Mouse (Mus musculus) limb, embryonic 13.5 days (tissue): ENCODE data around the gene C77080. TPM values are rescaled to one million over a fixed set of nuclear protein-coding genes. Genes with fewer than 3 reads are reported as not detected.

ENCODE experiments used
- ATAC-seq: fragments of 200-750 bp; cut with Nextera tagmentation; 2 replicates; pipeline ENCODE4 v1.8.0; 2017; ENCODE audit warnings: low read depth, moderate number of reproducible peaks, moderate TSS enrichment; ENCODE audit not compliant: low FRiP score
- H3K27ac ChIP-seq: fragments of 300-500 bp; sonication (generic); 2 replicates; pipeline ENCODE4 v1.5.1; 2015; ENCODE audit warnings: inconsistent platforms, mild to moderate bottlenecking, moderate library complexity
- H3K27me3 ChIP-seq: fragments of 300-500 bp; sonication (generic); 2 replicates; pipeline ENCODE4 v1.6.1; 2015; ENCODE audit warnings: mild to moderate bottlenecking, inconsistent platforms
- H3K36me3 ChIP-seq: fragments of 300-500 bp; sonication (generic); 2 replicates; pipeline ENCODE4 v1.6.1; 2015; ENCODE audit warnings: inconsistent platforms, mild to moderate bottlenecking, moderate library complexity
- H3K4me1 ChIP-seq: fragments of 300-500 bp; sonication (generic); 2 replicates; pipeline ENCODE4 v1.6.1; 2015; ENCODE audit warnings: inconsistent platforms
- H3K4me2 ChIP-seq: fragments of 300-500 bp; sonication (generic); replicated peaks from 2 replicates; pipeline ENCODE4 v1.6.1; 2015; ENCODE audit warnings: inconsistent platforms, mild to moderate bottlenecking, moderate library complexity
- H3K4me3 ChIP-seq: fragments of 300-500 bp; sonication (generic); 2 replicates; pipeline ENCODE4 v1.5.1; 2015; ENCODE audit warnings: moderate library complexity, mild to moderate bottlenecking, inconsistent platforms
- H3K9ac ChIP-seq: fragments of 300-500 bp; sonication (generic); 2 replicates; pipeline ENCODE4 v1.6.1; 2015; ENCODE audit warnings: mild to moderate bottlenecking, inconsistent platforms
- H3K9me3 ChIP-seq: fragments of 300-500 bp; sonication (generic); 2 replicates; pipeline ENCODE4 v1.6.1; 2016; ENCODE audit warnings: inconsistent platforms
- WGBS: fragments of 180-500 bp; shearing (Covaris S2); methylation state at CpG from one replicate; pipeline ENCODE4 v1.1.7; 2015; 5-methylcytosine and 5-hydroxymethylcytosine counted together
- polyA plus RNA-seq: library from polyadenylated mRNA; unstranded; fragments of >200 nt; fragmentation: Nextera tagmentation; extraction: Ambion mirVana; gene quantifications from 2 replicates; pipeline ENCODE4 v1.2.1, GENCODE M21; 2015

Gene C77080
- polyA plus RNA-seq, 1 experiment from 2014 or later: 7.9 TPM

DNA sequence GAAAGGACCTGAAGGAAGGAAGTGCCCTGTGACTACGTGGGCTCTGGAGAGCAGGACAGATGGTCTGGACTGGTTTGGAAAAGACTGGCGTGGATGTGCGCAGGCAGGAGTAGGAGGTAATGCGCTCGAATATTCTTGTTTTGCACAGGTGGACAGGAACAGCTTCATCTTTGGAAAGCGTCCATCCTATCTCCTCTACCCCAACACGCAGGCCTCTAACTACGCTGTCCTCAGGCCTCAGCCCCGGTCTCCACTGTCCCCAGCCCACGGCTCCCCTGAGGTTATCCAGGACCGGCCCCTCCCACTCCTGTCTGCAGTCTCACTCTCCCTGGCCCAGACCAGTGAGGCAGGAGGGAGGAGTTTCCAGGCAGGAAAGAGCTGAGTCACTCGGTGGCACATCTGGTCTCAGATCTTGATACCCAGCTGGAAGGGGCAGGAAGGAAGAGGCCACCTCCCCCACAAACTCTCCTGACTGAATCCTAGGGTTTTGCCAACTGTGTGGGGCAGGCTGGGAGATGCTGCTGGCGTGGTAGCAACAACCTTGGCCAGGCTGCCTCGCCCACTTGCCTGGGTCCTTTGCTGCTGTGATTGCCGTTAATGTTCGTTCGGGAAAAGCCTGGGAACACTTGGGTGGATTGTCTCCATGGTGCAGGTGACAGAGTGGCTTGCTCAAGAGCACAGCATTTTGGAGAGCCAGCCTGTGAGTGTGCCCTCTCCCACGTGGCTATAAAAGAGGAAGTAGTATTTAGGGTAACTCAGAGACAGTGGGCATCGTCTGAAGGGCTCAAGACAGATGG is 2.2 kb upstream of the C77080 start:
- peak; percentile 73 for ATAC-seq
- peak overlapping the region; percentile 38 for H3K4me2 ChIP-seq
- H3K4me1 ChIP-seq: peaks cover 12% of the 10 kb centered on the region

DNA sequence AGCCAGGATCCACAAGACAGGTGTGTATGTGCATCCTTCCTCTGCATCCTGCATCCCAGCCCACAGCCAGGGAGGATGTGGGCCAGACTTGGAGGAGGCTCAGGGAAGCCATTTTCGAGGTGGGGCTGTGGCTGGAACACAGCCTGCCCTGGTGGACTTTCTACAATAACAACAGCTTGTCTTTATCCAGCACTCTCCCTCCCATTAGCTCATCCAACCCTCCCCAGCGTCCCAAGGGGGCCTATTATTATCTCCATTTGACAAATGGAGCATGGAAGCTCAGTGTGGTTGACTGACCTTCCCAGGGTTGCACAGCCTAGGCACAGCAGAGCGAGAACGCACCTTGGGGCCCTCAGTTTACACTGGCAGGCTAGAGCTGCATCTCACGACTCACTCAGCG is 526 bp downstream of the C77080 start:
- no peaks in the 10 kb centered on the region for H3K36me3 ChIP-seq
- peaks cover 18% of the 10 kb centered on the region for H3K4me1 ChIP-seq
- no peak overlapping the region for H3K27ac ChIP-seq
- 20% methylated on average over 6 of the region's 6 CpGs for WGBS
- H3K4me2 ChIP-seq: no peak overlapping the region
- no peaks in the 10 kb centered on the region for H3K27me3 ChIP-seq
- H3K9me3 ChIP-seq: no peaks in the 10 kb centered on the region
- H3K9ac ChIP-seq: no peak overlapping the region; the same call in 1 of the 2 replicates
- H3K4me3 ChIP-seq: no peak overlapping the region
- no peak for ATAC-seq

More for the DNA sequence above, 2.2 kb upstream of the C77080 start:
- peak overlapping the region; percentile 33; the same call in 1 of the 2 replicates for H3K27ac ChIP-seq
- H3K9me3 ChIP-seq: no peaks in the 10 kb centered on the region
- no peaks in the 10 kb centered on the region for H3K27me3 ChIP-seq
- peak overlapping the region; percentile 52 for H3K9ac ChIP-seq
- WGBS: 24% methylated on average over 19 of the region's 19 CpGs
- H3K36me3 ChIP-seq: no peaks in the 10 kb centered on the region
- H3K4me3 ChIP-seq: no peak overlapping the region

DNA sequence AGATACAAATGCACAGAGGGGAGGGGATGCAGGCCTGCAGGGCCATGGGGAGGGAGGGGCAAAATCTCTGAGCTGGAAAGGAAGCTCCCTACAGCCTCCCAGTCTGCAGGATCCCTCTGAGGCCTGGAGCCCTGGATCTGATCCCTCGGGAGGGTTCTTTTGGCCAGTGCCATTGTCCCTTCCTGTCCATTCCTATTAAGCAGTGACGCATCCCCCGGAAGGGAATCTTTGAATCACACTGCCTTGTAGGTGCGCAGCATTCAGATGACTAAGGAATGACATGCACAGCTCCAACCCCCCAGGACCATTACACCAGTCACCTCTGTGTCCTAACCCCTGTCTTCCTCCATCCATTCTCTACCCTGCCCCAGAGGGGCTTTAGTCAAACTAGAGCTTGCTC is 2.1 kb downstream of the C77080 start:
- no peak overlapping the region for H3K27ac ChIP-seq
- H3K4me3 ChIP-seq: no peak overlapping the region
- WGBS: 81% methylated on average over 4 of the region's 4 CpGs
- H3K9me3 ChIP-seq: no peaks in the 10 kb centered on the region
- H3K27me3 ChIP-seq: no peaks in the 10 kb centered on the region
- no peak overlapping the region for H3K9ac ChIP-seq
- no peaks in the 10 kb centered on the region for H3K36me3 ChIP-seq
- H3K4me1 ChIP-seq: peaks cover 18% of the 10 kb centered on the region
- ATAC-seq: no peak
- no peak overlapping the region for H3K4me2 ChIP-seq

DNA sequence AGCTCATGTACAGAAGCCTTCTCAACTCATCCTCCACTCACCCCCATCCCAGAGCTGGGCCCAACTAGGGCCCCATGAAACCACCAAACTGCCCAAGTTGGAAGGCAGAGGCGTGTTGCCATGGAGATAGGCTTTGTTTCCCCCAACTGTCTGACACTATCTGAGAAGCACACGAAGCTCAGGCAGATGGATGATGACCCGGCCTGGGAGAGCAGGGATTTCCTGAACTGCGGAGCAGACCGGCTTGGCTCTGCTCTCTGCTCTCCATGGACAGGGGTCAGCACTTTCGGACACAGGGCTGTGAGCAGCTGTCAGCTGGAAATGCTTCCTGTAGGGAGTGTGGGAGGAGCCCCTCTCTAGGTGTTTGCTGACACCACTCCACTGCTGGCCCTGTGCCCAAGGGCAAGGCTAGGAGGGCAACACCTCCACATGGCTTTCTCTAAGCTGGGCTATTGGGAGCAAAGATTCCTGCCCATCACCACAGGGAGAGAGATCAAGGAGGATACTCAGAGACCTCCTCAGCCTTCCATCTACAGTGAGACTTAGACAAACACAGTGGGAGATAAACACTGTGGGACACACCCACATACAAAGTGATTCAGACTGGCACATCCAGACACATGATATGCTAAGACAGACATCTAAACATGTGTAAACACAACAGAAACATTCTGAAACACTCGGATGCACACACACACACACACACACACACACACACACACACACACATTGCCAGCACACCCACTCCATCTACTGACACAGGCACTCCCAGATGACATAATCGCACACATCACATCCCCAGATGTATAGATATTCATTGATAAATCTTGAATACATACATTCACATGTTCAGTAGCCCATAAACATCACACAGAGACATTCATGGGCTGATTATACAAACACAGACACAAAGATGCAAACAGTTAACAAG is 4.5 kb downstream of the C77080 start:
- no peak overlapping the region for H3K4me3 ChIP-seq
- no peaks in the 10 kb centered on the region for H3K36me3 ChIP-seq
- no peak overlapping the region for H3K9ac ChIP-seq
- H3K9me3 ChIP-seq: no peaks in the 10 kb centered on the region
- 0 out of 2 replicates have a peak, but pooled peaks have one; percentile 15 for ATAC-seq
- no peak overlapping the region for H3K4me2 ChIP-seq
- no peak overlapping the region for H3K27ac ChIP-seq
- no peaks in the 10 kb centered on the region; the same call in 1 of the 2 replicates for H3K27me3 ChIP-seq
- peaks cover 8% of the 10 kb centered on the region for H3K4me1 ChIP-seq
- 35% methylated on average over 8 of the region's 8 CpGs for WGBS

DNA sequence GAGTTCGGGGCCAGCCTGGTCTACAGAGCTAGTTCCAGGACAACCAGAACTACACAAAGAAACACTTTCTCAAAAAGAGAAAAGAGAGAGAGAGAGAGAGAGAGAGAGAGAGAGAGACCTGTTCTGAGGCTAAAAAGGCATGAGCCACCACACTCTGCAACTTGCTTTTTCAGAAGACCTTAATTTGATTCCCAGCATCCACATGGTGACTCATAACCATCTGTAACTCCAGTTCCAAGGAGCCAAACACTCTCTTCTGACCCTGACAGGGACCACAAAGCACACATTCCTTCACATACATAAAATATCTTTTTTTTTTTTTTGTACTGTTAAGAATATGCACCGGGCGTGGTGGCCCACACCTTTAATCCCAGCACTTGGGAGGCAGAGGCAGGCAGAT is 6.6 kb downstream of the C77080 start:
- Histone ChIP-seq H3K27me3 (peaks cover 18% of the 10 kb centered on the region), H3K4me1 (peaks cover 19% of the 10 kb centered on the region), H3K9ac (no peak overlapping the region), H3K27ac (no peak overlapping the region), H3K9me3 (no peaks in the 10 kb centered on the region), H3K4me2 (no peak overlapping the region), H3K4me3 (no peak overlapping the region), H3K36me3 (no peaks in the 10 kb centered on the region)
- no peak for ATAC-seq
- WGBS: 87% methylated on average over 3 of the region's 3 CpGs

DNA sequence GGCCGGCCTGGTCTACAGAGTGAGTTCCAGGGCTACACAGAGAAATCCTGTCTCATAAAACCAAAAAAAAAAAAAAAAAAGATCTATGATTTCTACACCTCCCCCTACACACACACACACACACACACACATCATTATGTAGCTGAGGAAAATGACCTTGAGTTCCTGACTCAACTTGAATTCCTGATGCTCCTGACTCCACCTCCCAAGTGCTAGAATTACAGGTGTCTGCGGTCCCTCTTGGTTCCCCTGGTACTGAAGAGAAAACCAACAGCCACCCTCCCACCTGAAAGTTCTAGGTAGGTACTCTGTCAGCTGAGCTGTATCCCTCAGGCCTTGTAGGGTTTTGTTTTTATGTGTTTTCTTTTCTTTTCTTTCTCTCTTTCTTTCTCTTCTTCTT is 8.7 kb downstream of the C77080 start:
- no peaks in the 10 kb centered on the region for H3K9me3 ChIP-seq
- WGBS: 82% methylated on average over 2 of the region's 2 CpGs
- H3K4me3 ChIP-seq: no peak overlapping the region
- no peak overlapping the region for H3K4me2 ChIP-seq
- H3K27me3 ChIP-seq: peaks cover 38% of the 10 kb centered on the region
- ATAC-seq: no peak
- no peak overlapping the region for H3K9ac ChIP-seq
- peaks cover 35% of the 10 kb centered on the region for H3K4me1 ChIP-seq
- no peaks in the 10 kb centered on the region for H3K36me3 ChIP-seq
- H3K27ac ChIP-seq: no peak overlapping the region

- peaks cover 47% of the 10 kb centered on the region for H3K27me3 ChIP-seq
- H3K36me3 ChIP-seq: no peaks in the 10 kb centered on the region
- peak overlapping the region; percentile 8; the same call in 1 of the 2 replicates for H3K4me3 ChIP-seq
- H3K9me3 ChIP-seq: no peaks in the 10 kb centered on the region
- ATAC-seq: no peak
- no peak overlapping the region for H3K27ac ChIP-seq
- H3K4me2 ChIP-seq: peak overlapping the region; percentile 50
- peaks cover 33% of the 10 kb centered on the region for H3K4me1 ChIP-seq
- 0 out of 2 replicates have a peak overlapping the region, but pooled peaks have one; percentile 31 for H3K9ac ChIP-seq
- WGBS: 4% methylated on average over 15 of the region's 15 CpGs
Measured at GRCm38 (mm10) chr4:129251482-129252125, 9.6 kb downstream of the C77080 start.

DNA sequence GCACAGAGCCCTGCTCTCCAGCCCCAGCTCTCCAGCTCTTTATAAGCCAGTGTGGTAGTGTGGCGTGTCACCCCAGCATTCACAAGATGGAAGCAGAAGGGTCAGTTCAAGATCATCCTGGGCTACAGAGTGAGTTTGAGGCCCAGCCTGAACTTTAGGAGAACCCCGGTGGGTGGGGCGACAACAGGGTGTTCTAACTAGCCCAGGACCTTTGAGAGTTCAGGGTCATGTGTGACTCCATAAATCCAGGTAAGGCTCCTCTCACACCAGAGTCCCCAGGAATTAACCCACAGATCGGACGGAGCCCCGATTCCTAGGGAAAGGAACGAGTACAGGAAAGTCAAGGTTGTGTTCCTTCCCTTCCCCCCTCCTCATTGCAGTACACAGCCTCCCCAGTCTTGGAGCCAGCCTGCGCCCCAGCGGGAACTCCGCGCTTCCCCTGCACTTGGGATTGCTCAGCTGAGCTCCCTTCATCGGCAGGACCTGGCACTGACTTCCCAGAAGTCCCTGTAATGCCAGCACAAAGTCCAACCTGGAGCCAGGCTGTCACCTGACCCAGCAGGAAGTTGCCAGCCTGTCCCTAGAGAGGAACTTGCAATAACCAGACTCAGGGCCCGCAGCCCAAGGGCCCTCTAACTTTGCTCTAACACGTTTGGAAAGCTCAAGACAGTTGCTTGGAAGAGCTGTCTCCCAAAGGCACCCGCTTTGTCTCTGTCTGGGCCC is 10.3 kb downstream of the C77080 start:
- H3K4me2 ChIP-seq: peak overlapping the region; percentile 50
- no peaks in the 10 kb centered on the region for H3K9me3 ChIP-seq
- H3K4me3 ChIP-seq: peak overlapping the region; percentile 8; the same call in 1 of the 2 replicates
- H3K4me1 ChIP-seq: peaks cover 28% of the 10 kb centered on the region
- H3K27me3 ChIP-seq: peaks cover 54% of the 10 kb centered on the region
- H3K36me3 ChIP-seq: no peaks in the 10 kb centered on the region
- no peak for ATAC-seq
- H3K9ac ChIP-seq: peak overlapping the region; percentile 31; the same call in 1 of the 2 replicates
- 24% methylated on average over 15 of the region's 15 CpGs for WGBS
- no peak overlapping the region for H3K27ac ChIP-seq

GRCm38 (mm10) chr4:129249288-129249687 is 11.9 kb downstream of the C77080 start:
- no peaks in the 10 kb centered on the region for H3K9me3 ChIP-seq
- peaks cover 70% of the 10 kb centered on the region for H3K27me3 ChIP-seq
- 31% methylated on average over 7 of the region's 7 CpGs for WGBS
- H3K36me3 ChIP-seq: no peaks in the 10 kb centered on the region
- ATAC-seq: no peak
- H3K4me2 ChIP-seq: no peak overlapping the region
- peak overlapping the region; percentile 67; the same call in 1 of the 2 replicates for H3K4me3 ChIP-seq
- H3K27ac ChIP-seq: no peak overlapping the region
- H3K4me1 ChIP-seq: peaks cover 28% of the 10 kb centered on the region
- H3K9ac ChIP-seq: no peak overlapping the region

DNA sequence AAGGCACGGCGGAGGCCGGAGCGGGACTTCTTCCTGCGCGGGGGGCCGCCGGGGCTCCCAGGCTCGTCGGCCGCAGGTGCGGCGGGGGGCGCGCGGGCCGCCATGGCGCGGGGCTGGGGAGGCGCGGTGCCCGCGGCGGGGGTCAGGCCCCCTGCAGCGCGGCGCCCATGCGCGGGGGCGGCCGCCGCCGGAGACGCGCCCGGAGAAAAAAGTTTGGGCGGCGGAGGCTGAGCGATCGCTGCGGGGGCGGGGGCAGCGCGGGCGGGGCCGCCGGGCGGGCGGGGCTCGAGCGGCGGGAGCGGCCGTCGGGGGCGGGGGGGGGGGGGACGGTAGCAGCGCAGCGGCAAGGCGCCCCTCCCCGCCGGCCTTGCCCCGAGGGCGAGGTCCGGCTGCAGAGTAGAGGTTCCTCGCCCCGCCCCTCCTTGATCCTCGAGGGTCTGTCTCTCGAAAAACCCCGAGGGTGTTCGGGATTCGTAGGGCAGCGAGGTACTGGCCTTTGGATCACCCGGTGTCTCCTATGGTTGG is 12.9 kb downstream of the C77080 start:
- Histone ChIP-seq H3K4me3 (peak overlapping the region; percentile 67), H3K4me1 (peaks cover 28% of the 10 kb centered on the region), H3K27me3 (peaks cover 71% of the 10 kb centered on the region), H3K9ac (peak overlapping the region; percentile 81), H3K27ac (no peak overlapping the region), H3K36me3 (no peaks in the 10 kb centered on the region), H3K9me3 (no peaks in the 10 kb centered on the region), H3K4me2 (peak overlapping the region; percentile 98)
- WGBS: under 1% methylated on average over 30 of the region's 74 CpGs
- ATAC-seq: no peak
